Mouse (Mus musculus): ENCODE data around the gene Slc22a18. TPM values are rescaled to one million over a fixed set of nuclear protein-coding genes. Genes with fewer than 3 reads are reported as not detected.
"Not testable (repeated sequence)": the region's sequence is repeated elsewhere in the genome, so short reads cannot be mapped to it uniquely, and the experiment has no call there.

The Slc22a18 gene
- polyA plus RNA-seq, 1 experiment = 1.1 TPM

GRCm38 (mm10) chr7:143501643-143502417 lies 28.3 kb downstream of the Slc22a18 start:
- peak in 1 of 2 experiments; percentile 21 for DNase-seq (ENCODE audit: extremely low spot score in 1 of 2, low spot score in 1 of 2)

- DNase-seq (ENCODE audit: extremely low spot score in 1 of 2, low spot score in 1 of 2) = no peak
Measured at GRCm38 (mm10) chr7:143502418-143503200, 29.1 kb downstream of the Slc22a18 start, which contains the start of gene Phlda2. TSS of gene Phlda2 (minus strand) at chr7:143503150.

- DNase-seq (ENCODE audit: extremely low spot score in 1 of 2, low spot score in 1 of 2) = no peak
Measured at GRCm38 (mm10) chr7:143503926-143504325, 30.4 kb downstream of the Slc22a18 start.

GRCm38 (mm10) chr7:143505411-143505810 lies 31.9 kb downstream of the Slc22a18 start:
- no peak for DNase-seq (ENCODE audit: extremely low spot score in 1 of 2, low spot score in 1 of 2)

GRCm38 (mm10) chr7:143505823-143506222 lies 32.3 kb downstream of the Slc22a18 start:
- peak; percentile 29 to 80 for DNase-seq (ENCODE audit: extremely low spot score in 1 of 2, low spot score in 1 of 2)

- no peak for DNase-seq (ENCODE audit: extremely low spot score in 1 of 2, low spot score in 1 of 2)
Measured at GRCm38 (mm10) chr7:143506271-143506670, 32.7 kb downstream of the Slc22a18 start.

- DNase-seq (ENCODE audit: extremely low spot score in 1 of 2, low spot score in 1 of 2) = peak in 1 of 2 experiments; percentile 70
Measured at GRCm38 (mm10) chr7:143506675-143507074, 33.1 kb downstream of the Slc22a18 start.

GRCm38 (mm10) chr7:143509566-143509965 lies 36.0 kb downstream of the Slc22a18 start:
- DNase-seq (ENCODE audit: extremely low spot score in 1 of 2, low spot score in 1 of 2) = no peak

- no peak for DNase-seq (ENCODE audit: extremely low spot score in 1 of 2, low spot score in 1 of 2)
Measured at GRCm38 (mm10) chr7:143510593-143511334, 37.2 kb downstream of the Slc22a18 start.

- DNase-seq (ENCODE audit: extremely low spot score in 1 of 2, low spot score in 1 of 2) = no peak
Measured at GRCm38 (mm10) chr7:143511335-143511712, 37.8 kb downstream of the Slc22a18 start.

GRCm38 (mm10) chr7:143513763-143514415 lies 40.4 kb downstream of the Slc22a18 start:
- DNase-seq (ENCODE audit: extremely low spot score in 1 of 2, low spot score in 1 of 2) = no peak

- DNase-seq (ENCODE audit: extremely low spot score in 1 of 2, low spot score in 1 of 2) = no peak
Measured at GRCm38 (mm10) chr7:143514416-143514768, 40.9 kb downstream of the Slc22a18 start.

- no peak for DNase-seq (ENCODE audit: extremely low spot score in 1 of 2, low spot score in 1 of 2)
Measured at GRCm38 (mm10) chr7:143519333-143519732, 45.8 kb downstream of the Slc22a18 start.

GRCm38 (mm10) chr7:143532410-143532809 lies 58.9 kb downstream of the Slc22a18 start:
- DNase-seq (ENCODE audit: extremely low spot score in 1 of 2, low spot score in 1 of 2) = no peak

- no peak for DNase-seq (ENCODE audit: extremely low spot score in 1 of 2, low spot score in 1 of 2)
Measured at GRCm38 (mm10) chr7:143533284-143533683, 59.7 kb downstream of the Slc22a18 start.

GRCm38 (mm10) chr7:143536251-143536650 lies 62.7 kb downstream of the Slc22a18 start:
- no peak for DNase-seq (ENCODE audit: extremely low spot score in 1 of 2, low spot score in 1 of 2)

GRCm38 (mm10) chr7:143538229-143538628 lies 64.7 kb downstream of the Slc22a18 start:
- not testable (repeated sequence) for DNase-seq (ENCODE audit: extremely low spot score in 1 of 2, low spot score in 1 of 2)

GRCm38 (mm10) chr7:143538671-143539070 lies 65.1 kb downstream of the Slc22a18 start:
- DNase-seq (ENCODE audit: extremely low spot score in 1 of 2, low spot score in 1 of 2) = no peak

- peak in 1 of 2 experiments; percentile 22 for DNase-seq (ENCODE audit: extremely low spot score in 1 of 2, low spot score in 1 of 2)
Measured at GRCm38 (mm10) chr7:143544368-143544767, 70.8 kb downstream of the Slc22a18 start.

- DNase-seq (ENCODE audit: extremely low spot score in 1 of 2, low spot score in 1 of 2) = no peak
Measured at GRCm38 (mm10) chr7:143546554-143546953, 73.0 kb downstream of the Slc22a18 start.
